Mouse (Mus musculus) ovary, postnatal 36 days (tissue): ENCODE results near the gene Gpnmb.

Source experiments
- DNase-seq: peaks from one replicate; pipeline ENCODE4 v3.0.0; 2022; ENCODE audit warnings: low spot score, mixed read lengths

Gpnmb gene

DNA sequence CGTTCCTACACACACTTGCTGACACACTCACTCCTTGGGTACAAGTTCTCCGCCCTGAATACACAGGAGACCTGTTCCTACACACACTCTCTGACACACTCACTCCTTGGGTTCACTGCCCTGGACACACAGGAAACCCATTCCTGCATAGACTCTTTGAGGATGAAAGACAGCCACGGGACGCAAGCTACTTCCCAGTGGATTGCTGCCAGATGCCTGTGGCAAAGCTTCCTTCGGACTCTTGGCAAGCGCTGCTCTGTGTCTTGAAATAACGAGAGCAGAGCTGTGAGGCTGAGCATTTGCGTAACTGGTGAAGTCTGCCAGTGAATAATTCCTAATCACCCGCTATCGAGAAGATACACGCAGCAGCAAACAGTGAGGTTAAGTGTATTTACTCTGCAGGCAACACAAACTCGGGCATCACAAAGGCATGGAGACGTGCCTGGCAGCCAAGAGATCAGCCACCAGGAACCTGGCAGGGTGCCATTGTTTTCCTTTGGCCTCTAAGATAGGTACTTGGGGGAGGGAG is 60.7 kb downstream of the Gpnmb start:
- peak; percentile 71 for DNase-seq

DNA sequence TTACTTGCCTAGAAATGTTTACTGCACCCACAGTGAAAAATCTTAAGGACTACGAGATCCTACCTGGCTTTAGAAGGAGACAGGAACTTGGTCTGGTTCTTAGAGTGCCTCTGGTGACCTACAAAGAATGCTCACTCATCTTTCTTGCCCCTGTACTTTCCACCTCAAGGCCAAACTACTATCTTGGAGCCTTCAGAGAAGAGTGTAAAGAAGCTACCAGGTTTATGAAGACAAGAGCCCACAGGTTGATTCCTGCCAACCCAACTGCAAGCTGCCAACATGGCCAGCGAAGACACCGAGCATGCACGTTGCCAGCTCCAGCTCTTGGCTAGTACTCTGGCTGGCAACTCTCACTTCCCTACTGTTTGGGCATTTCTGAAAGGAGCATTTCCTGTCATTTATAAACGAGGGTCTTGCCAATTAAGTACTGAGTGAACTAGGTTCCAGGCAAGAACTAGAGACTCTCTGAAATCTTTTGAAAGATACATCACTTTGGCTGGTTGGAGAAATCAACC is 61.3 kb downstream of the Gpnmb start:
- DNase-seq: peak; percentile 14

GRCm38 (mm10) chr6:49099086-49099485 is 62.7 kb downstream of the Gpnmb start:
- no peak for DNase-seq

GRCm38 (mm10) chr6:49106746-49107500 is 70.6 kb downstream of the Gpnmb start:
- no peak for DNase-seq

DNA sequence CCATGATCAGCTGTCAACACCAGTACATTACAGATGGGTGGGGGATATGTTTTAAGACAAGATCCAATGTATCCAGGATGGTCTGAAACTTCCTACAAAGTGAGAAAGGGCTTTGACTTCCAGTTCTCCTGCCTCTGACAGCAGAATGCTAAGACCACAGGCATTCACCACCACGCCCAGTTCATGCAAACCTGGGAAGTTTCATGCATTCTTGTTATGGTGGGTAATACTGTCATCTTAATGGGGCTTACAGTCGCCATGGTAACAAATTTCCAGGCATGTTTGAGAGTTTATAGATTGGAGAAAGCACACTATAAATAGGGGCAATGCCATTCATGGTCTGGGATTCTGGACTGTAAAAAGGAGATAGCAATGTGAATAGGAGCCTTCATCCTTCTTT is 72.8 kb downstream of the Gpnmb start:
- no peak for DNase-seq

DNA sequence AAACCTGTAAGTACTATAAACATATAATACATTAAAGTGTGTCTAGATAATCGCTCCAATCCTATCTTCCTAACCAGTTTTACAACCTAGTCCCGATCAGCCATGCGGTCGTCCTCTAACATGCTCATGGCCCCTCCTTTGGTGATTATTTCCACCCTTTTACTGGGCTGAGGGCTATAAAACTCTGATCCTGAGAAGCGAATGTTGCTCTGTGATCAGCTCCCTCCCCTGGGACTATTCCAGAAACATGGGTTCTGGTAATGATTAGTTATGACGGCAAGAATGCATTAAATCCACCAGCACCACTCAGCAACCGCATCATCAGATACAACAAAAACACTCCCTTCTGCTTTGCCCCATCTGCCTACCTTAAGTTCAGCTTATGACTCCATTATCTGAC is 77.5 kb downstream of the Gpnmb start:
- no peak for DNase-seq

DNA sequence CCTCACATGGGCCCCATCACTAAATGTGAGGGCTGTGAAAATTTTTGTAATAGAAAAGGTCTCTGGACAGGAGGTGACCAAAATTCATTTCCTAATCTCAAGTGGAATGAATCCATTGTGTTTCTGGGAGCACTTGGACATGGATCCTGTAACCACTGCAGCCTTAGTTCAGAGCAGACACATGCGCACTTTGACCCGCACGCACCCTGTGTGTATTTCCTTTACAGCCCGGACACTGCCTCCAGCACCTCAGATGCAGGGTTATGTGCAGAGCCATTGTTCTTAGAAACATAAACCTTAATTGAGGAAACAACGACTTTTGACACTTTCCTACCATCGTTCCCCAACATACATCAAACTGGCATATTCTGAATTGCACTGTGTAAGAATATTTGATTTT is 78.1 kb downstream of the Gpnmb start:
- DNase-seq: no peak

- no peak for DNase-seq
Measured at GRCm38 (mm10) chr6:49115550-49115949, 79.2 kb downstream of the Gpnmb start.

DNA sequence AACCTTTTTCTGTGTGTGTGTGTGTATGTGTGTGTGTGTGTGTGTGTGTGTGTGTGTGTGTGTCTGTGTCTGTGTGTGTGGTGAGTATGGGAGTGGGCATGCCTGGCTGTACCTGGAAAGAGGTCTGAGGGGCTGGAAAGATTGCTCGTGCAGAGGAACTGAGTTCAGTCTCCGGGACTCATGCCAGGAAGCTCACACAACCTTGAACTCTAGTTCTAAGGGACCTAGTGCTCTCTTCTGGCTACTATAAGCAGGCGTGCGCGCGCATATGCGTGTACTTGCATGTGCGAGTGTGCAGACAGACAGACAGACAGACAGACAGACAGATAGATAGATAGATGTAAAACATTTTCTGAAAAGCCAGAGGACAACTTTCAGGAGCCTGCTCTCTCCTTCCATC is 79.9 kb downstream of the Gpnmb start:
- no peak for DNase-seq

DNA sequence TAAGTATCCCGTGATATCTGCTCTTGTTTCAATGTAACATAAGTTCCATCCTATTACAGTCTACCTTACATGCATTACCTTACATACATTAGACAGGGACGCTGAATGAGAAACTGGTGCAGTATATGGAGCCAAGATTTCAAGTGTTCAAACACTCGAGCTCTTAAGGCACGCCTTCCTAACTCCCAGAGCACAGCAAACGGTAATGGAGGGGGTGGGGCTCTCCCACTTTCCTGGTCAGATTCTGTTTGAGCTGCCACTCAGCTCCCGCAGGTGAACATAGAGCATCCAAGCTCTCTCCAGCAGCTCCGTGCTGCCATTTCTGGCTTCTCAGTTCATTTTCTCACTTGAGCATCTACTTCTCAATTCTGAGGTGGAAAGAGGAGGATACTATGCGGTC is 82.1 kb downstream of the Gpnmb start:
- DNase-seq: no peak

- no peak for DNase-seq
Measured at GRCm38 (mm10) chr6:49119462-49120135, 83.3 kb downstream of the Gpnmb start.

DNA sequence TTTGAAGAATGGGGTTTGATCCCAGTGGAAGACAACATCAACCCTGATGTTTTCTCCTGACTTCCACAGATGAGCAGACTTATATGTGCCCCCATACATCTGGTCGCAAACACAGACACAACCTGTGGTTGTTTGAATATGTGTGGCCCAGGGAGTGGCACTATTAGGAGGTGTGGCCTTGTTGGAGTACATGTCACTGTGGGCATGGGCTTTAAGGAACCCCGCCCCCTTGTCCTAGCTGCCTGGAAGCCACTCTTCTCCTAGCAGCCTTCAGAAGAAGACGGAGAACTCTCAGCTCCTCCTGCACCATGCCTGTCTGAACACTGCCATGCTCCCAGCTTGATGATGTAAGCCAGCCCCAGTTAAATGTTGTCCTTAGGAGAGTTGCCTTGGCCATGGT is 84.0 kb downstream of the Gpnmb start:
- no peak for DNase-seq
